Mouse (Mus musculus): ENCODE measurements around the gene Pacrg. TPM values are rescaled to one million over a fixed set of nuclear protein-coding genes. Genes with fewer than 3 reads are reported as not detected.
A peak's percentile ranks its signal among the peaks of the same experiment; 100 is the strongest.

The Pacrg gene
- polyA plus RNA-seq, 1 experiment from 2014 or later = 3.1 TPM

GRCm38 (mm10) chr17:10552295-10553056 is 287.6 kb downstream of the Pacrg start:
- ATAC-seq (peak; percentile 72), DNase-seq (ENCODE audit: low read depth, low spot score) (no peak)
- ChIA-PET POLR2A (interaction anchor here (0.7 kb wide), 1 partner anchor 385 kb away, joined by 3 read pairs; no protein-coding TSS in a partner anchor), CTCF (no interaction called here)
- no peaks in the 10 kb centered on the region for H3K27me3 ChIP-seq
- in situ Hi-C loops (cut with MboI; ENCODE audit: low pct_unique_long_range_greater_than_20kb) = no loop called here
- no peak for TF ChIP-seq CTCF (IDR thresholded peaks at IDR 0.05)

- no peak for TF ChIP-seq CTCF (IDR thresholded peaks at IDR 0.05)
- ATAC-seq = no peak
- in situ Hi-C loops (cut with MboI; ENCODE audit: low pct_unique_long_range_greater_than_20kb) = no loop called here
- DNase-seq (ENCODE audit: low read depth, low spot score) = no peak
- CTCF ChIA-PET = no interaction called here
- H3K27me3 ChIP-seq = no peaks in the 10 kb centered on the region
- POLR2A ChIA-PET = no interaction called here
These were observed 289.2 kb downstream of the Pacrg start for GRCm38 (mm10) chr17:10550781-10551520.

GRCm38 (mm10) chr17:10549825-10550224 is 290.3 kb downstream of the Pacrg start:
- in situ Hi-C loops (cut with MboI; ENCODE audit: low pct_unique_long_range_greater_than_20kb) = no loop called here
- DNase-seq (ENCODE audit: low read depth, low spot score) (no peak), ATAC-seq (no peak)
- TF ChIP-seq CTCF (IDR thresholded peaks at IDR 0.05) = no peak
- ChIA-PET CTCF (no interaction called here), POLR2A (no interaction called here)
- no peaks in the 10 kb centered on the region for H3K27me3 ChIP-seq

- POLR2A ChIA-PET = interaction anchor here (0.6 kb wide), 1 partner anchor 171 kb away, joined by 5 read pairs; no protein-coding TSS in a partner anchor
- ATAC-seq = no peak
- in situ Hi-C loops (cut with MboI; ENCODE audit: low pct_unique_long_range_greater_than_20kb) = no loop called here
These were observed 291.1 kb downstream of the Pacrg start for GRCm38 (mm10) chr17:10548969-10549368.

GRCm38 (mm10) chr17:10540772-10541171 is 299.3 kb downstream of the Pacrg start:
- ChIA-PET CTCF (interaction anchor here (0.9 kb wide), 1 partner anchor 10 kb away, joined by 3 read pairs; no protein-coding TSS in a partner anchor), POLR2A (no interaction called here)
- no peak for DNase-seq (ENCODE audit: low read depth, low spot score)
- no peak for ATAC-seq
- in situ Hi-C loops (cut with MboI; ENCODE audit: low pct_unique_long_range_greater_than_20kb) = no loop called here
- H3K27me3 ChIP-seq = peaks cover 8% of the 10 kb centered on the region
- no peak for TF ChIP-seq CTCF (IDR thresholded peaks at IDR 0.05)

More at GRCm38 (mm10) chr17:10548969-10549368, 291.1 kb downstream of the Pacrg start:
- H3K27me3 ChIP-seq = no peaks in the 10 kb centered on the region
- DNase-seq (ENCODE audit: low read depth, low spot score) = no peak
- TF ChIP-seq CTCF (IDR thresholded peaks at IDR 0.05) = no peak
- CTCF ChIA-PET = no interaction called here

GRCm38 (mm10) chr17:10534206-10534605 is 305.9 kb downstream of the Pacrg start:
- DNase-seq (ENCODE audit: low read depth, low spot score) = no peak
- no peak for ATAC-seq
- H3K27me3 ChIP-seq = no peaks in the 10 kb centered on the region
- ChIA-PET POLR2A (no interaction called here), CTCF (no interaction called here)
- no peak for TF ChIP-seq CTCF (IDR thresholded peaks at IDR 0.05)
- in situ Hi-C loops (cut with MboI; ENCODE audit: low pct_unique_long_range_greater_than_20kb) = no loop called here

GRCm38 (mm10) chr17:10533461-10533860 is 306.6 kb downstream of the Pacrg start:
- CTCF ChIA-PET = no interaction called here
- in situ Hi-C loops (cut with MboI; ENCODE audit: low pct_unique_long_range_greater_than_20kb) = no loop called here
- DNase-seq (ENCODE audit: low read depth, low spot score) = no peak
- no peak for ATAC-seq
- POLR2A ChIA-PET = no interaction called here
- TF ChIP-seq CTCF (IDR thresholded peaks at IDR 0.05) = no peak
- no peaks in the 10 kb centered on the region for H3K27me3 ChIP-seq

GRCm38 (mm10) chr17:10531024-10531423 is 309.1 kb downstream of the Pacrg start:
- no peak for TF ChIP-seq CTCF (IDR thresholded peaks at IDR 0.05)
- no peak for ATAC-seq
- CTCF ChIA-PET = interaction anchor here (1.0 to 1.1 kb wide), 2 partner anchors 9 to 12 kb away, joined by 3 read pairs; no protein-coding TSS in a partner anchor
- H3K27me3 ChIP-seq = no peaks in the 10 kb centered on the region
- POLR2A ChIA-PET = no interaction called here
- no peak for DNase-seq (ENCODE audit: low read depth, low spot score)
- in situ Hi-C loops (cut with MboI; ENCODE audit: low pct_unique_long_range_greater_than_20kb) = no loop called here

GRCm38 (mm10) chr17:10529329-10529955 is 310.7 kb downstream of the Pacrg start:
- POLR2A ChIA-PET = no interaction called here
- ATAC-seq = no peak
- peak; percentile 15 for TF ChIP-seq CTCF (IDR thresholded peaks at IDR 0.05)
- H3K27me3 ChIP-seq = no peaks in the 10 kb centered on the region
- in situ Hi-C loops (cut with MboI; ENCODE audit: low pct_unique_long_range_greater_than_20kb) = no loop called here
- CTCF ChIA-PET = no interaction called here
- DNase-seq (ENCODE audit: low read depth, low spot score) = no peak

- no peak for TF ChIP-seq CTCF (IDR thresholded peaks at IDR 0.05)
- no peak for DNase-seq (ENCODE audit: low read depth, low spot score)
- no peak for ATAC-seq
- POLR2A ChIA-PET = no interaction called here
- no peaks in the 10 kb centered on the region for H3K27me3 ChIP-seq
- in situ Hi-C loops (cut with MboI; ENCODE audit: low pct_unique_long_range_greater_than_20kb) = no loop called here
- CTCF ChIA-PET = no interaction called here
These were observed 318.8 kb downstream of the Pacrg start for GRCm38 (mm10) chr17:10521282-10521681.
